Mouse (Mus musculus) lung, embryonic 15.5 days (tissue): Measurements from ENCODE around the gene Phactr3. TPM values are rescaled to one million over a fixed set of nuclear protein-coding genes. Genes with fewer than 3 reads are reported as not detected.

Source experiments
- ATAC-seq: fragments of 200-750 bp; cut with Nextera tagmentation; 2 replicates; pipeline ENCODE4 v1.8.0; 2017; ENCODE audit warnings: moderate number of reproducible peaks, borderline replicate concordance; ENCODE audit not compliant: low FRiP score, low TSS enrichment; ENCODE audit errors: extremely low read depth
- H3K27ac ChIP-seq: fragments of 300-500 bp; sonication (generic); 2 replicates; pipeline ENCODE4 v1.5.1; 2015; ENCODE audit warnings: moderate library complexity, mild to moderate bottlenecking, inconsistent platforms
- H3K27me3 ChIP-seq: fragments of 300-500 bp; sonication (generic); 2 replicates; pipeline ENCODE4 v1.6.1; 2015; ENCODE audit warnings: inconsistent platforms
- H3K36me3 ChIP-seq: fragments of 300-500 bp; sonication (generic); 2 replicates; pipeline ENCODE4 v1.6.1; 2015; ENCODE audit warnings: inconsistent platforms
- H3K4me1 ChIP-seq: fragments of 300-500 bp; sonication (generic); 2 replicates; pipeline ENCODE4 v1.6.1; 2015; ENCODE audit warnings: inconsistent platforms
- H3K4me2 ChIP-seq: fragments of 300-500 bp; sonication (generic); 2 replicates; pipeline ENCODE4 v1.6.1; 2015; ENCODE audit warnings: inconsistent platforms, mild to moderate bottlenecking, moderate library complexity
- H3K4me3 ChIP-seq: fragments of 300-500 bp; sonication (generic); 2 replicates; pipeline ENCODE4 v1.5.1; 2015; ENCODE audit warnings: mild to moderate bottlenecking, inconsistent platforms
- H3K9ac ChIP-seq: fragments of 300-500 bp; sonication (generic); 2 replicates; pipeline ENCODE4 v1.6.1; 2015; ENCODE audit warnings: inconsistent platforms
- H3K9me3 ChIP-seq: fragments of 300-500 bp; sonication (generic); 2 replicates; pipeline ENCODE4 v1.6.1; 2016; ENCODE audit warnings: inconsistent platforms
- WGBS: fragments of 180-500 bp; shearing (Covaris S2); methylation state at CpG from one replicate; pipeline ENCODE4 v1.1.7; 2015; 5-methylcytosine and 5-hydroxymethylcytosine counted together
- polyA plus RNA-seq: library from polyadenylated mRNA; unstranded; fragments of >200 nt; fragmentation: Nextera tagmentation; extraction: Ambion mirVana; gene quantifications from 2 replicates; pipeline ENCODE4 v1.2.1, GENCODE M21; 2015

Phactr3 gene
- polyA plus RNA-seq, 1 experiment from 2014 or later = 0.93 TPM

DNA sequence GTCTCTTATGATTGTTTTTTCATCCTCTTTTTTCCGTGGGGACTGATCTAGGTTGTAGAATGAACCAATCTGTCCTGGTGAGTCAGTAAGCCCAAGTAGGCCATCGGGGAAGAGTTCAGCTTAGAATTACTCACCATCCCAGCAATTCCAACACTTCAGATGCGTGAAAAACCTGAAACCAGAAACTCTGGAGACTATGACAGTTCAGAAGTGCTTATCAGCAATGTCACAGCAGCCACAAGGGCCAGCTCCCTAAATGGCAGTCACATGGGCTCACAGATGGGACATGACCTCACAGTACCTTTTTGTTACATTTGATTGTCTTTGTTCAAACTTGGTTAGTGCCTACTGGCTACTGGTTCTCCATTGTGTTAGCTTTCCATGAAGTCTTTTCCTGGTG is 124.2 kb downstream of the Phactr3 start:
- H3K27ac ChIP-seq = no peak overlapping the region
- 46% methylated on average over 3 of the region's 3 CpGs for WGBS
- no peak for ATAC-seq
- no peak overlapping the region for H3K9ac ChIP-seq
- no peak overlapping the region for H3K4me3 ChIP-seq
- H3K9me3 ChIP-seq = no peaks in the 10 kb centered on the region
- H3K4me2 ChIP-seq = no peak overlapping the region
- H3K4me1 ChIP-seq = no peaks in the 10 kb centered on the region
- no peaks in the 10 kb centered on the region for H3K27me3 ChIP-seq
- no peaks in the 10 kb centered on the region for H3K36me3 ChIP-seq

DNA sequence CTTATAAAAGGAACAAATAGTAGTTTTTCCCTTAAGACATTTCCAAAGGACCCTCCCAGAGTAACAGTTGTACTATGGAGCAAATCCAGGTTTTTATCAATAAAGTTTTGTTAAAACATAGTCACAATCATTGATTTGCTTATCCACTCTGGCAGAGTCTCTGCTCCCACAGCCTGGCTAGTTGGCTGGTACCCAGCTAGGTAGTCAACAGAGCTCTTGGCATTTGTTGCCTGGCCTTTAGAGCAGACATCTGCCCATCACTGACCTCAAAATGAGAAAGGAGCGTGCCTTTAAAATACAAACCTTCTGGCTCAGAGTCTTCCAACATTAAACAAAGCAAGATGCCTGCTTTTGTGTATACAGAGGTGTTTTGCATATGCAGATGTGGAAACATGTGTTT is 126.1 kb downstream of the Phactr3 start:
- H3K27ac ChIP-seq = no peak overlapping the region
- ATAC-seq = no peak
- no peak overlapping the region for H3K9ac ChIP-seq
- no peak overlapping the region for H3K4me2 ChIP-seq
- WGBS = 81% methylated on average over 1 of the region's 1 CpGs
- no peaks in the 10 kb centered on the region for H3K27me3 ChIP-seq
- H3K4me3 ChIP-seq = no peak overlapping the region
- no peaks in the 10 kb centered on the region for H3K36me3 ChIP-seq
- no peaks in the 10 kb centered on the region for H3K4me1 ChIP-seq
- H3K9me3 ChIP-seq = no peaks in the 10 kb centered on the region

DNA sequence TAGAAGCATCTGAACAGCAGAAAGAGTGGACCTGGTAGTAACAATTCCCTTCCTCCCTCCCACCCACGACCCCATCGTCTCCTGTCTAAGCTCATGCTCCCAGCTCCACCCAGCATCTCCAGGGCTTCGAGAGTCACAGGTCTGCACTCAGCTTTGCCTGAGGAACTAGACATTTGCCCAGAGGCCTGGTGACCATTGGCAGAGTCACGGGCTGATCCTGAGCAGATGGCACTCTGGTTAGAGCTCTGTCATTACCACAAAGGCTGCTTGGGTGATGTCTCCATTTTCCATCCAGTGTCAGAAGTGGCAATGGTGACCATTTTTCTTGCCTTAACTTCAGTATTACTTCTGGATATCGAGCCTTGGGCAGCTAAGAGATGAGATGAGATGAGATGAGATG is 127.1 kb downstream of the Phactr3 start:
- Histone ChIP-seq H3K4me3 (no peak overlapping the region), H3K27me3 (no peaks in the 10 kb centered on the region), H3K4me2 (no peak overlapping the region), H3K4me1 (no peaks in the 10 kb centered on the region), H3K27ac (no peak overlapping the region), H3K36me3 (no peaks in the 10 kb centered on the region), H3K9me3 (no peaks in the 10 kb centered on the region), H3K9ac (no peak overlapping the region)
- 74% methylated on average over 5 of the region's 5 CpGs for WGBS
- no peak for ATAC-seq

DNA sequence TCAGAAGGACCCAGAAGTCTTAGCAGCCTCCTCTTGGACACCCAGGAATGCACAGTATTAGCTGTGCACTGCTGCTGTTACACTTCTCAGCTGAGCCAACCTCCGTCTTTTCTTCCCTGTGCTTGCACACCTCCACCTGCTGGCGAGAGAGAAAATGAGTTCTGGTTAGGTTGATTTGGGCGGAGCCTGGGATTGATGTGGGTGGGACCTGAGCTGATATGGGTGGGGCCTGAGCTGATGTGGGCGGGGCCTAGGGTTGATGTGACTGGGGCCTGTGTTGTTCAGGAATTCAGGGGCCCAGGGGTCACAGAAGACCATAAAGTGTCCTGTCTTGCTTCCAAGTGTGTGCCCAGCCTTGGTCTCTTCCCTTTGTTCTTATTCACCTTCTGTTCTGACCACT is 128.0 kb downstream of the Phactr3 start:
- Histone ChIP-seq H3K4me2 (no peak overlapping the region), H3K4me1 (no peaks in the 10 kb centered on the region), H3K9ac (no peak overlapping the region), H3K9me3 (no peaks in the 10 kb centered on the region), H3K36me3 (no peaks in the 10 kb centered on the region), H3K27me3 (no peaks in the 10 kb centered on the region), H3K27ac (no peak overlapping the region), H3K4me3 (no peak overlapping the region)
- no peak for ATAC-seq
- 46% methylated on average over 4 of the region's 4 CpGs for WGBS

DNA sequence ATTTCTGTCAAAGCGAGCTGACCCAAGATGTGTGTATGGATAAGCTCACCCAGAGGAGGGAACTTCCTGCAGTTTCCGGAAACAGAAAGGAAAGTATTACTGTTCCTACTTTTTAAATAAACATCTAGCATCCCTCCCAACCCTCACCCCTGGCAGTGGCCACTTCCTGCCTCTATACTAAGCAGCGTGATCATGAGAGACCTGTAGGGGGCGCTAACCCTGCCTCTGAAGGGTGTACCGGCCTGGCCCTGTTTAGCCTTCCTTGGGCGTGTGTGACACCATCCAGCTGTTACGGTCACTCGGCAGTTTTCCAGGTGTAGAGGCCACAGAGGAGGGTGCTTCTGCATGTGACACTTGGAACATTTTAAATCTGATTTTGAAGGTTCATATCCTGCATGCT is 128.5 kb downstream of the Phactr3 start:
- ATAC-seq = peak; percentile 57; the same call in 1 of the 2 replicates
- Histone ChIP-seq H3K4me3 (no peak overlapping the region), H3K9me3 (no peaks in the 10 kb centered on the region), H3K4me2 (no peak overlapping the region), H3K4me1 (no peaks in the 10 kb centered on the region), H3K27ac (no peak overlapping the region), H3K36me3 (no peaks in the 10 kb centered on the region), H3K27me3 (no peaks in the 10 kb centered on the region), H3K9ac (no peak overlapping the region)
- WGBS = 36% methylated on average over 8 of the region's 8 CpGs

DNA sequence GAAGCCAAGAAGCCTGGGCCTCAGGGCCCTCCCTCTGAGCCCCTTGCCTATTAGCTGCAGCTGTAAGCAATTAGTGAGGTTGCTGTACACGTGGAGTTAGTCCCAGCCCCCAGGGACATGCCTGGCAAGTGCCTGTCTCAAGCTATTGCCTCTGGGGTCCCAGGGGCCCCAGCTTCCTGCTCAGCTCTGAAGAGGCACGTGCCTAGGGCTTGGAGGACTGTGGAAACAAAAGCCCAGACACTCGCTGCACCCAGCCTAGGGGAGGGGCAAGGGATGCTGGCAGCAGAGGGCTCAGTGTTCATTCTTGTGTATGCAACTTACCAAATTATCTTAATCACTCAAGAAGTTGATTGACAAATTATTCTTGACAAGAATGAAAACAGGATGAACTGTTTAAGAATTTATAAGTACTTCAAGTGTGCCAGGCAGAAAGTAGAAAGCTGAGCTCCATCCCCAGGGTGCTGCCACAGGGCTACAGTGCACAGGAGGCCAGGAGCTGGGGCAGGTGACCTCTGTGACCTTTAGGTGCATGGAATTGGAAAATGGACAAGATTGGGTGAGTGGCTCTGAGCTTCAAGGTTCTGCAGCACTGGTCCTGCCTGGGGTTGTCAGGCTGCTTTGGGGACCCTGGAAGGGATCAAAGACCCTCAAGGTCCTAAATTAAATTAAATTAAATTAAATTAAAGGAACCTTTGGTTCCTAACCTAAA is 138.5 kb downstream of the Phactr3 start:
- no peaks in the 10 kb centered on the region for H3K9me3 ChIP-seq
- no peaks in the 10 kb centered on the region for H3K27me3 ChIP-seq
- H3K4me2 ChIP-seq = no peak overlapping the region
- no peak overlapping the region for H3K9ac ChIP-seq
- ATAC-seq = peak; percentile 51; the same call in 1 of the 2 replicates
- H3K27ac ChIP-seq = no peak overlapping the region
- WGBS = 0% methylated on average over 3 of the region's 3 CpGs
- 0 out of 2 replicates have a peak, but pooled peaks cover 3% of the 10 kb centered on the region for H3K4me1 ChIP-seq
- no peaks in the 10 kb centered on the region for H3K36me3 ChIP-seq
- H3K4me3 ChIP-seq = no peak overlapping the region

DNA sequence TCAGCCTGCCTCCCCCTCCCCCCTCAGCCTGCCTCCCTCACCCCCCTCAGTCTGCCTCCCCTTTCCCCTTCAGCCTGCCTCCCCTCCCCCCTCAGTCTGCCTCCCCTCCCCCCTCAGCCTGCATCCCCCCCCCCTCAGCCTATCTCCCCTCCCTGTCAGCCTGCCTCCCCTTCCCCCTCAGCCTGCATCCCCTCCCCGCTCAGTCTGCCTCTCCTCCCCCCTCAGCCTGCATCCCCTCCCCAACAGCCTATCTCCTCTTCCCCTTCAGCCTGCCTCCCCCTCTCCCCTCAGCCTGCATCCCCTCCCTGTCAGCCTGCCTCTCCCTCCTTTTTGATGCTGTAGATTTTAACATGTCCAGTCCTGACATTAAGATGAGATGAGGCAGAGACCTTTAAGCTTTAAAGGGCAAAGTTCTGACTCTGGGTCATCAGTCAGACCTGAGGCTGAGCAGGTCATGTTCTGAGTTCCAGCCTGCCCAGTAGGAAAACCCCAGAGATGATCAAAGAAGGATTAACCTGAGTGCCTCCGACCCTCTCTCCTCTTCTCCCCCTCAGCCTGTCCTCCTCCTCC is 139.3 kb downstream of the Phactr3 start:
- 0% methylated on average over 1 of the region's 2 CpGs for WGBS
- Histone ChIP-seq H3K4me1 (0 out of 2 replicates have a peak, but pooled peaks cover 3% of the 10 kb centered on the region), H3K36me3 (no peaks in the 10 kb centered on the region), H3K4me2 (no peak overlapping the region), H3K27ac (no peak overlapping the region), H3K9ac (no peak overlapping the region), H3K27me3 (no peaks in the 10 kb centered on the region), H3K9me3 (no peaks in the 10 kb centered on the region), H3K4me3 (no peak overlapping the region)
- ATAC-seq = no peak

DNA sequence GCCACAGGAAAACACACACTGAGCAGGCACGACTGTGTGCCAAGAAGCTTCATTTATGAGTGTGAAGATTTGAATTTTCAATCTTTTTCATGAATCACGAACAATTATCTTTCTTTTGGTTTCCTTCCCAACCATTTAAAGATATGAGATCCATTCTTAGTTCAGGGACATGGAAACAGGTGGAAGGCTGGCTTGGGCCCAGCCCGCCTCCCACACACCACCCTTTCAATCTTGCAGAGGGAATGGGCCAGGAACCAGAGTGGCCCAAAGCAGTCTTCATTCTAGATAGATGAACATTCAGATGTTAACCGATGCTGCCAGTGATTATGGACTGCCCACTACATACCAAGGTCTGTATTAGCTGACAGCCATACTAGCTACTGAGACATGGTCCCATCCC is 144.3 kb downstream of the Phactr3 start:
- 86% methylated on average over 4 of the region's 4 CpGs for WGBS
- Histone ChIP-seq H3K4me2 (no peak overlapping the region), H3K27ac (no peak overlapping the region), H3K9ac (no peak overlapping the region), H3K9me3 (no peaks in the 10 kb centered on the region), H3K36me3 (no peaks in the 10 kb centered on the region), H3K4me3 (no peak overlapping the region), H3K27me3 (no peaks in the 10 kb centered on the region), H3K4me1 (no peaks in the 10 kb centered on the region)
- no peak for ATAC-seq

DNA sequence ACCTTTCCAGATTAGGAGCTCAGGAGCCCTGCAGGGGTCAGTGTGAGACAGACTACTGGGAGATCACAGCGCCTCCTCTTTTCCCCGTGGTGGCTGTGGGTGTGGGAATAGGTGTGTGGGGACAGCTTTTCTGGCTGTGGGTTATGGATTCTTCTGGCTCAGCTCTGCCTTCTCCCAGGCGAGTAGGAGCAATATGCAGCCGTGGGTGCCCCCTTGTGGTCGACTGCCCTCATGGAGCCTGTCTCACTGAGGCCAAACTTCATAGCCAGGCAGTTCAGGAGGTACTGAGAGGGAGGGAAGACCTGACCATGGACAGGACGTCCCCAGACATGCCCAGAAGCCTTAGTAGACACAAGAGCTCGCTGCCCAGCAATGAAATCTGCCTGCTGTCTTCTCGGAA is 145.6 kb downstream of the Phactr3 start:
- Histone ChIP-seq H3K4me1 (no peaks in the 10 kb centered on the region), H3K36me3 (no peaks in the 10 kb centered on the region)

DNA sequence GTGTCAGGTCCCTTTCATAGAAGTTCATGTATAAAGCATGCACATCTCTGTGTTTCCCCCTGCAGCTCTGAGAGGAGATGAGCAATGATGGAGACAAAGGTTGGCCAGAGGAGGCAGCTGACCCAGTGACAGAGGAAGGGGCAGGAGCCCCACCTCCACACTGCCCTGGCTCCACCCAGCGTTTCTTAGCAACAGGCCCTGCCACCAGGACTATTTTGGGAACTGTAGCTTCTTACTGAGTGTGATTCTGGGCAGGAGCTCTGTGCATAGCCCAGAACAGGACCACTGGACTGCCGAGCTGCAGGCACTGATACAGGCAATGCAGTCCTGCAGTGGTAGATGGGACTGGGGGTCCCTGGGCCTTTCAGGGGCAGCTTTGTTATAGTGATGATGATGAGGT is 146.7 kb downstream of the Phactr3 start:
- H3K4me2 ChIP-seq = no peak overlapping the region
- H3K4me3 ChIP-seq = no peak overlapping the region
- WGBS = 19% methylated on average over 2 of the region's 2 CpGs
- no peaks in the 10 kb centered on the region for H3K36me3 ChIP-seq
- ATAC-seq = no peak
- H3K27me3 ChIP-seq = no peaks in the 10 kb centered on the region
- H3K9ac ChIP-seq = no peak overlapping the region
- no peak overlapping the region for H3K27ac ChIP-seq
- H3K9me3 ChIP-seq = no peaks in the 10 kb centered on the region
- no peaks in the 10 kb centered on the region for H3K4me1 ChIP-seq

More for the DNA sequence above, 145.6 kb downstream of the Phactr3 start:
- no peak overlapping the region for H3K9ac ChIP-seq
- H3K9me3 ChIP-seq = no peaks in the 10 kb centered on the region
- H3K4me2 ChIP-seq = no peak overlapping the region
- no peak overlapping the region for H3K4me3 ChIP-seq
- 3% methylated on average over 8 of the region's 8 CpGs for WGBS
- H3K27me3 ChIP-seq = no peaks in the 10 kb centered on the region
- peak; percentile 25; the same call in 1 of the 2 replicates for ATAC-seq
- no peak overlapping the region for H3K27ac ChIP-seq

DNA sequence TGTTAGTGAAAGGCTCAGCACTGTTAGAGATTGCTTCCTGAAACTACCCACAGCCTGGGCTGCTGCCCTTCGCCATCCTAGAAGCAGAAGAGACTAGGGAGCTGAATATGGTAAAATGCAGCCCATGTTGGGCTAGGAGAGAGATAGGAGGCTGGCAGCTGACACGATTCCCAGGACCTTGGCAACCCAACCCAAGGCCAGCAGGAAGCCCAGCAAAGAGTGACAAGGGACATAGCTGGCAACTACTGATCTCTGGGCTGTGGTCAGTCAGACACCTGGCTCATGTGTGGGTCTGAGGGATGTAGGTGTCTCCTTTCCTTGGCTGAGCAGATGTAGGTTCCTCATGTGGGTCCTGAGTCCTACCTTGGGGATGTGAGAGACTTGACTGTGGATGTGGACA is 152.0 kb downstream of the Phactr3 start:
- ATAC-seq = no peak
- H3K9ac ChIP-seq = no peak overlapping the region
- no peak overlapping the region for H3K4me3 ChIP-seq
- no peak overlapping the region for H3K4me2 ChIP-seq
- no peaks in the 10 kb centered on the region for H3K36me3 ChIP-seq
- H3K27ac ChIP-seq = no peak overlapping the region
- H3K27me3 ChIP-seq = no peaks in the 10 kb centered on the region
- H3K4me1 ChIP-seq = no peaks in the 10 kb centered on the region
- WGBS = 58% methylated on average over 2 of the region's 2 CpGs
- H3K9me3 ChIP-seq = no peaks in the 10 kb centered on the region

DNA sequence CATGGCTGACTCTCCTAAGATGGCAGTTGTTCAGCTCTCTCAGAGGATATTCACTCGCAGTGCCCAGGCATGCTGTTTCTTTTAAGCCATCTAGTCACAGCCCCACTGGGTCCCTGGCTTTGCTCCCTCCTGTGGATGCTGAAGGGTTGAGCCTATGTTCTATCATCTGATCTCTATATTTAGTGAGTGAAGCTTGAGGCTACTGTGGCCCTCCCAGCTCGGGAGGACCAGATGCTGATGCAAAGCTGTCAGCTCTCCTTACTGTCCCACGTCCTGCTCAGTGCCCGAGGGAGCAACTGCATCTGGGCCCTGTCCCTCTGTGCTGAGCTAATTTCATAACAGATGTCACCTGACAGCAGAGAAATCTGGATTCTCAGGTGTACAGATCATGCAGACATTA is 153.6 kb downstream of the Phactr3 start:
- no peak overlapping the region for H3K27ac ChIP-seq
- no peaks in the 10 kb centered on the region for H3K9me3 ChIP-seq
- whole genome bisulfite sequencing = 70% methylated on average over 4 of the region's 4 CpGs
- no peaks in the 10 kb centered on the region for H3K27me3 ChIP-seq
- H3K36me3 ChIP-seq = no peaks in the 10 kb centered on the region
- no peaks in the 10 kb centered on the region for H3K4me1 ChIP-seq
- no peak overlapping the region for H3K4me2 ChIP-seq
- H3K4me3 ChIP-seq = no peak overlapping the region
- no peak for ATAC-seq
- no peak overlapping the region for H3K9ac ChIP-seq
